Mouse (Mus musculus) CD4-positive, CD25-positive, alpha-beta regulatory T cell, adult 4 months (primary cell): ENCODE data around the gene Map2k6. TPM values are rescaled to one million over a fixed set of nuclear protein-coding genes. Genes with fewer than 3 reads are reported as not detected.
A peak's percentile ranks its signal among the peaks of the same experiment; 100 is the strongest.

Source experiments
- ATAC-seq: one replicate; pipeline ENCODE4 v1.8.0; 2017
- polyA plus RNA-seq, 2 experiments: library from polyadenylated mRNA; unstranded; fragments of 100-300 nt; shearing (Covaris generic); gene quantifications; one replicate each; pipeline ENCODE4 v1.2.1; 2017

Gene Map2k6
- polyA plus RNA-seq, 2 experiments from 2014 or later = 5.8 to 8.8 TPM

GRCm38 (mm10) chr11:110487796-110488195 is 88.9 kb downstream of the Map2k6 start:
- no peak for ATAC-seq

DNA sequence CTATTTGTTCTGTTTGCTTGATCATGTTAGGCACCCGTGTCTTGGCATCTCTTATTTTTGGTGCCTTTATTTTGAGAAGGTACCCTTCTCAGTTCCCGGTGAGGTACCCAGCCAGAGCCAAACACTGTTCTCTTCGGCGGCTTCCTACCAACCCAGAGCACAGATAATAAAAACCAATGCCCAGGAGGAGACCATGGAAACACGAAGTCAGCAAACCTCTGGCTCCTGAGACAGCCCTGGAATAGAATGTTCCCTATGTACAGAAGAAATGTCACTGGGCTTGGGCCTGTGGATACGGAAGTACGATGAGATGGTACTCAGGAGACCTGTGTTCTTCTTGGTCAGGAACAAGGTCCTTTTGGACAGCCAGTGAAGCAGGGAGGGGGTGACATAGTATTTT is 89.4 kb downstream of the Map2k6 start:
- ATAC-seq = no peak

DNA sequence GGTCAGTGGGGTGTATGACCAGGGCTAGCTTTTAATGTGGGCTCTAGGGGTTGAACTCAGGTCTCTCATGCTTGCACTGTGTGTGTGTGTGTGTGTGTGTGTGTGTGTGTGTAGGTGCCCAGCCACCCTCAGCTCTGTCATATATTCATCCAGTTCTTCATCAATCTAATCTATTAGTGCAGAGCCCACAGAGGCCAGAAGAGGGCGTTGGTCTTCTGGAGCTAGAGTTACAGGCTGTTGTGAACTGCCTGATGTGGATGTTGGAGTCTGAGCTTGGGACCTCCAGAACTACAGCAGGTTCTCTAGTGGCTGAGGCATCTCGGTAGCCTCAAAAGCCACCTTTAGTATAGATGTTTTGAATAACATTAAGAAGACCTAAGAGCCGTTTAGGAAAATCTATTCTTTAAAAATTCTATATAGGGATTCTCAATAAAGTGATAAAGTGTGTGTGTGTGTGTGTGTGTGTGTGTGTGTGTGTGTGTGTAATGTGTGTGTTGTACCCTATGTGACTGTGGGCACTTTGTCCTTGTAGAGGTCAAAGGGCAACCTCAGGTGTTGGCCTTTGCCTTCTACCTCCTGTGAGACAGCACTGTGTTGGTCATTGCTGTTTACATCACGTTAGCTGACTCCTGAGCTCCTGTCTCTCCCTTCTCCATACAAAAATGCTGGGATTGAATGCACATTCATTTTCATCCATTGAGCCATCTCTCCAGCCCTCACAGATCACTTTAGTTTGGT is 96.6 kb downstream of the Map2k6 start:
- no peak for ATAC-seq

DNA sequence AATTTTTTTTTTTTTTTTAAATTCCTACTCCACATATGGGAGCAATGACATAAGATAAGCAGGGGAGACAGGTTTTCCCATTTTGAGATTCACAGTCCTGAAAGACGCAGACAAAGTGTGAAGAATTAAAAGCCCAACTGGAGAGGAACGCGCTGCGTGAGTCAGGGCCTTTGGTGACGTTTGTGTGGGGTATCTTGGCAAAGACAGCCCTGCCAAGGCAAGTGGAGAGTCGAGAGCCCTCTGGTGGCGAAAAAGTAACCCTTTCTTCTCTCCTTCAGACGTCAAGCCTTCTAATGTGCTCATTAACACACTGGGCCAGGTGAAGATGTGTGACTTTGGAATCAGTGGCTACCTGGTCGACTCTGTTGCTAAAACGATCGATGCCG is 97.1 kb downstream of the Map2k6 start:
- ATAC-seq = no peak

GRCm38 (mm10) chr11:110497743-110498142 is 98.8 kb downstream of the Map2k6 start:
- no peak for ATAC-seq

DNA sequence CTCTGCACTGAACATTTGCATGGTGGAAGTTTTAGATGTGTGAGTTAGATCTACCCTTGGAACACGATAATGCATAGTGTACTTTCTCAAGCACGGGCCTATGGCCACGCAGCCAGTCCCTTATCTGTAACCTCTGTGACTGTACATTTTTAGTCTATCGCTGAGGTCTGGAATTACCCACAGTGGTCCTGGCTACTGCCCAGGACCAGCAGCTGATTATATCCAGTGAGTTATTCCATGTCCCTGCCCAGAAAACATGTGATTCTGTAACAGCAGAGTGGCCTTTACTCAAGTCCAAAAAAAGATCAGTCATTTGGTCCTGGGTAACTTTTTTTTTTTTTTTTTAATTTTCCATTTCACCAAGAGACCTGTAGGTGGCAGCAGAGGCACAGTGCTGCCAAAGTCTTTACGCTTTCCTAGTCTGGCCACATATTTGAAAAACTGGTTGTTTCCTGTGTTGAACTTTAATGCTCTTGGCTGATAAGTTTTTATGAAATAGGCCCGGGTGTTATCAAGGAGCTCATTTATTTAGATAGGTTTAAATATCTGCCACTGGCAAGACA is 99.8 kb downstream of the Map2k6 start:
- ATAC-seq = peak; percentile 51

GRCm38 (mm10) chr11:110502937-110503670 is 104.2 kb downstream of the Map2k6 start:
- ATAC-seq = no peak

GRCm38 (mm10) chr11:110511466-110511865 is 112.5 kb downstream of the Map2k6 start:
- no peak for ATAC-seq

- no peak for ATAC-seq
These were observed 119.7 kb downstream of the Map2k6 start for GRCm38 (mm10) chr11:110518648-110519047.

- no peak for ATAC-seq
These were observed 124.0 kb downstream of the Map2k6 start for GRCm38 (mm10) chr11:110522906-110523305.

- ATAC-seq = no peak
These were observed 127.2 kb downstream of the Map2k6 start for GRCm38 (mm10) chr11:110526156-110526555.

GRCm38 (mm10) chr11:110531087-110531486 is 132.2 kb downstream of the Map2k6 start:
- ATAC-seq = no peak

DNA sequence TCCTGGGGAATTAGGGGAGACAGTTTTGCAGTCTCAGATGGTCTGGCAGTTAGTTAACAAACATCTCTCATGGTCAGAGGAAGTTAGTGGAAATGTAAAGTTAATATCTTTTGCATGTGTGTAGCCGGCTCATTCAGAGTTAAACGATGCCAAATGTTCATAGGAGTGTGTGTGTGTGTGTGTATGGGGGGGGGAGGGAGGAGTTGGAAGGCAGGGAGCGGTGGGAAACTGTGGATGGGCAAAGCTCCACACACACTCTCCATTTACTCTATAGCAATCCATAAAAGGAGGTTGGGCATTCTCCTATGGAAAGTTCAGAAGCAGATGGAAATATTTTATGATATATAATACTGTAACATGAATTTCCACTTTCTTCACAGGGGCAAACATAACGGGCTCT is 135.9 kb downstream of the Map2k6 start:
- ATAC-seq = no peak

GRCm38 (mm10) chr11:110536533-110536932 is 137.6 kb downstream of the Map2k6 start:
- ATAC-seq = no peak

- no peak for ATAC-seq
These were observed 138.7 kb downstream of the Map2k6 start for GRCm38 (mm10) chr11:110537602-110538001.

DNA sequence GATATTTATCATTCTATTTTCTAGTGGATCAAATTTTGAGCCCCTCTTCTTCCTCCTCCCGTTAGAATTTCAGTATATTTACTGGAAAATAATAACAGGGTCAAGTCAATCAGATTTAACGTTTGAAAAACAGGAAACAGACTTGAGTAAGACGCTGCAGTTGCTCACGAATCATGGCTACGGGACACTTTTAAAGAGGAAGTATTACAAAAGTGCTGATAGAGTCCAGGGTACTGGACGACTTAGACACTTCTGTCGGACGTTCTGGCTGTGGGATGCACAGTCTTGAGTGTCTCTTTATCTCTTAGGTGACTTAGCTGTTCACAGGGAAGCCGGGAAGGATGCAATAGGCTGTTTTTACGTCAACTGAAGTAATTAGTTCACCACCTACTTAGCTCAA is 139.3 kb downstream of the Map2k6 start:
- no peak for ATAC-seq

- no peak for ATAC-seq
These were observed 143.0 kb downstream of the Map2k6 start for GRCm38 (mm10) chr11:110541933-110542332.

- no peak for ATAC-seq
These were observed 145.7 kb downstream of the Map2k6 start for GRCm38 (mm10) chr11:110544419-110545210.

DNA sequence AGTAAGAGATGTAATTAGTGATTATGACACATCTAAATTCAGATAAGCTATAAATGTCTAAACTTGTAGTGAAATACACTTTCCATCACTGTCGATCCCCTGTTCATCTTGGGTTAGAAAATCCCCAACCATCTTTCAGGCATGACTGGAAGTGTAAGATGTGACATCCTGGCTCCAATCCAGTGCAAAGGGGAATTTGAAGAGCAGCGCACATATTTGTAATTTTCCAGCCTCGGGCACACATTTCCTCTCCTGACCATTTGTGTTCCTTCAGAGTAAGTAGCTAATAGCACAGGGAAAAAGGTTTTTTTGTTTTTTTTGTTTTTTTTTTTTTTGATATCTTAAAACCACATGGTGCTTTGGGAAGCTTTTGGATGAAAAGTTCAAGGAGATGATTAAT is 146.5 kb downstream of the Map2k6 start:
- no peak for ATAC-seq

DNA sequence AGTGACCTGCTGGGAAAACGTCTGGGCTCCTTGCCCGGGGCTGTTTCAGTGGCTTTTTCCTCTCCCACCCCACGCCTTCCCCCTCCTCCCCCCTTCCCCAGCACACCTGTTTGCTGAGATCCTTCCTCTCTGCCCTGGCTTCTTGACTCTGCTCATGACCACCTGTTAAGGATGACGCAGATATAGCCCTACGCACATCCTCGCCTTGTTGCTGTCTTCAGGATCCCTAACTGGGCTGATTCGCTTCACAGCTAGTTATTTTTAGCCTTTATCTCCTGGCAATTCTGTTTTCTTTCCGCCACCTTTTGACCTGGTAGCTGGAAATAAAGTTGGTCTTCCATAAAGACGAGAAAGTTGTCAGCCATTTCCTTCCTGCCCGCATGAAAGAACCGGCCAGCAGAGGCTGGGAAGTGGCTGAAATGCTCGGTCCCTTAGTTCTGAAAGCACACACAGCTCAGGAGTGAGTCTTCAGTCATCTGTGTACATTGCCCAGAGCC is 152.6 kb downstream of the Map2k6 start:
- no peak for ATAC-seq

GRCm38 (mm10) chr11:110562320-110563081 is 163.6 kb downstream of the Map2k6 start:
- no peak for ATAC-seq

DNA sequence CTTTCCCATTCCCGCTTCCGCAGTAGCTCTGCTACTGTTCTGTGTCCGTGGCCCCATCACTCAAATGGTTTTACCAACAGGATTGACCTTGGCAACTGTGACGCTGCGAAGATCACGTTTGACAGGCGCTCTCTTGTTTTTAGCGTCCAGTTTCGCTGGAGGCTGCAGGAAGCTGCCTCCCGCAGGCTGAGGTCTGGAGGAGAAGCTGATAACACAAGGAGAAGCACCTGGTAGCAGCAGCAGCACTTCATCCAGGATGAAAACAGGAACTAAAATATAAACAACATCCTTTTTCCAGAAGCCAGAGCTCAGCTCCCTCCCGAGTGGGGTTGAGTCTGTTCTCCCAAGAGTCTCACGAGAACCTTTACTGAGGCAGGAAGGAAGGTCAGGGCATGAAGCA is 164.3 kb downstream of the Map2k6 start:
- no peak for ATAC-seq
